Mouse (Mus musculus) hindbrain, postnatal 0 days (tissue): ENCODE measurements at regions not wholly inside any gene's neighbourhood (a gene's known extent, or its start where the extent isn't known, plus 50 kb on each side); places are given as distances from the start of the nearest gene placed in this dataset.
A peak's percentile ranks its signal among the peaks of the same experiment; 100 is the strongest.

ENCODE experiments used
- ATAC-seq: fragments of 200-750 bp; cut with Nextera tagmentation; 2 replicates; pipeline ENCODE4 v1.8.0; 2017; ENCODE audit warnings: mild to moderate bottlenecking, moderate TSS enrichment, moderate library complexity
- DNase-seq: peaks from one replicate; pipeline ENCODE4 v3.0.0-alpha.2; 2015; ENCODE audit warnings: low spot score
- H3K27ac ChIP-seq: fragments of 300-500 bp; sonication (generic); 2 replicates; pipeline ENCODE4 v1.5.1; 2014; ENCODE audit warnings: mild to moderate bottlenecking
- H3K27me3 ChIP-seq: fragments of 300-500 bp; sonication (generic); 2 replicates; pipeline ENCODE4 v1.6.1; 2014; ENCODE audit warnings: low read length, mixed read lengths; ENCODE audit not compliant: insufficient read depth
- H3K36me3 ChIP-seq: fragments of 300-500 bp; sonication (generic); 2 replicates; pipeline ENCODE4 v1.6.1; 2014; ENCODE audit warnings: low read length, mixed read lengths; ENCODE audit not compliant: insufficient read depth
- H3K4me1 ChIP-seq: fragments of 300-500 bp; sonication (generic); 2 replicates; pipeline ENCODE4 v1.6.1; 2014; ENCODE audit warnings: antibody characterized with exemption, low read length, mixed read lengths; ENCODE audit not compliant: insufficient read depth
- H3K4me2 ChIP-seq: fragments of 300-500 bp; sonication (generic); 2 replicates; pipeline ENCODE4 v1.6.1; 2014; ENCODE audit warnings: low read depth, mild to moderate bottlenecking, low read length, moderate library complexity, mixed read lengths
- H3K4me3 ChIP-seq: fragments of 300-500 bp; sonication (generic); 2 replicates; pipeline ENCODE4 v1.5.1; 2014; ENCODE audit warnings: low read length
- H3K9ac ChIP-seq: fragments of 300-500 bp; sonication (generic); replicated peaks from 2 replicates; pipeline ENCODE4 v1.6.1; 2014; ENCODE audit warnings: mild to moderate bottlenecking, low read length, moderate library complexity, mixed read lengths
- H3K9me3 ChIP-seq: fragments of 300-500 bp; sonication (generic); 2 replicates; pipeline ENCODE4 v1.6.1; 2016; ENCODE audit warnings: low read length, mixed read lengths
- CTCF ChIP-seq: IDR thresholded peaks from 2 replicates; pipeline ENCODE4 v1.5.1; 2016; ENCODE audit warnings: antibody characterized with exemption, control low read depth, low read depth
- WGBS: fragments of 180-500 bp; shearing (Covaris S2); extraction: QIAGEN DNeasy Blood & Tissue Kit; methylation state at CpG from one replicate; pipeline ENCODE4 v1.1.7; 2014; 5-methylcytosine and 5-hydroxymethylcytosine counted together

GRCm38 (mm10) chr15:87904436-87904835 is 360.3 kb downstream of the Fam19a5 start:
- ATAC-seq = no peak
- no peak overlapping the region for H3K4me2 ChIP-seq
- H3K27ac ChIP-seq = no peak overlapping the region
- H3K27me3 ChIP-seq = no peaks in the 10 kb centered on the region
- peaks cover 2% of the 10 kb centered on the region; the same call in 1 of the 2 replicates for H3K4me1 ChIP-seq
- no peak overlapping the region for H3K4me3 ChIP-seq
- no peak overlapping the region for H3K9ac ChIP-seq
- TF ChIP-seq CTCF = no peak
- WGBS = 72% methylated on average over 6 of the region's 6 CpGs
- no peaks in the 10 kb centered on the region for H3K36me3 ChIP-seq
- H3K9me3 ChIP-seq = no peaks in the 10 kb centered on the region
- no peak for DNase-seq

GRCm38 (mm10) chr15:87906310-87906709 is 362.2 kb downstream of the Fam19a5 start:
- no peak for TF ChIP-seq CTCF
- ATAC-seq (no peak), DNase-seq (no peak)
- 61% methylated on average over 5 of the region's 5 CpGs for WGBS
- Histone ChIP-seq H3K27ac (no peak overlapping the region), H3K4me1 (peaks cover 2% of the 10 kb centered on the region; the same call in 1 of the 2 replicates), H3K4me2 (no peak overlapping the region), H3K9ac (no peak overlapping the region), H3K27me3 (no peaks in the 10 kb centered on the region), H3K36me3 (no peaks in the 10 kb centered on the region), H3K4me3 (no peak overlapping the region), H3K9me3 (no peaks in the 10 kb centered on the region)

DNA sequence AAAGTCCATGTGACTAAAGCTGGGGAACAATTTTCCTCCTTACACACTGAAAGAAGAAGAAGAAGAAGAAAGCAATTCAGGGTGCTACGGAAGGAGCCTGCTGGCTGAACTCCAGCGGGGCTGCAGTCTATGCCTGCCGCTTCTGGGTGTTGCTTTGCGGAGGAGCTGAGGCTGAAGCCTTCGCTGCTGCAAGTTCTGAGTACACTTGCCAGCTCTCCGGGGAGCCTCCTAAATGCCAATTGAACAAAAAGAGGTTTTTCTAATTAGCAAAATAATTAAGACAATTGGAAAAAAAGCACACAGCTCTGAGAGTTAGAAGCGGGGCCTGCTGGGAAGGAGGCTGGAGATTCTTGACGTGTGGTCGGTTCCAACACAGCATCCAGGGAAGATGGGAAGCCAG is 378.0 kb downstream of the Fam19a5 start:
- Histone ChIP-seq H3K36me3 (no peaks in the 10 kb centered on the region), H3K4me2 (no peak overlapping the region), H3K4me3 (no peak overlapping the region), H3K9ac (no peak overlapping the region), H3K27me3 (no peaks in the 10 kb centered on the region), H3K9me3 (no peaks in the 10 kb centered on the region), H3K27ac (no peak overlapping the region), H3K4me1 (no peaks in the 10 kb centered on the region)
- no peak for TF ChIP-seq CTCF
- ATAC-seq (no peak), DNase-seq (peak; percentile 53)
- WGBS = 33% methylated on average over 9 of the region's 9 CpGs

DNA sequence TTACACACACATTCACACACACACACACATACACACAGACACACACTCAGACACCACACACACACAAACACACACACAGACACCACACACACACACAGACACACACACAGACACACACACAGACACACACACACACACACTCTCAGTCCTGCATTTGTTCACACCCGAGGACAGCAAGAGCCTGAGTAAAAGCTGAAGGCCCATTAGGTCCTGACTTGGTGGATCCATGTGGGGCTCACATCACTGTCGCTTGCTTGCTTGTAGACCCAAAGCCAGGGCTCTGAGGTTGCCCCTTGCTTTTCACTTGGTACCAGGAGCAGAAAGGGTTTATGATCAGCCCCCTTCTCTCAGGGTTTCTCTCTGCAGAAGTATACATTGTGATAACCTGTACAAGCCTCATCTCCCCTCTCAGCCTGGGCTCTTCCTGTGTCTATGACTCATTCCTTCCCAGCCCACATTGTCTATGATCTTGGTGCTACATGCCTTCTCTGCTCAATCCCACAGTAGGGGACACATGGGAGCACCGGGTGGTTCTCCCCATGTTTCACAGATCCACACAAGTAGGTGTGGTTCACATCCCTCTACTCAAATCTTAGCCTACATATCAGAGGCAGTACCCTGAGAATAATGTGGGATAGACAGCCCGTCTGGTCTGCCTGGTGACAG is 378.8 kb downstream of the Fam19a5 start:
- Histone ChIP-seq H3K9ac (no peak overlapping the region), H3K27me3 (no peaks in the 10 kb centered on the region), H3K27ac (no peak overlapping the region), H3K4me2 (no peak overlapping the region), H3K4me1 (no peaks in the 10 kb centered on the region), H3K36me3 (no peaks in the 10 kb centered on the region), H3K9me3 (no peaks in the 10 kb centered on the region), H3K4me3 (no peak overlapping the region)
- 84% methylated on average over 4 of the region's 4 CpGs for WGBS
- DNase-seq (no peak), ATAC-seq (no peak)
- no peak for TF ChIP-seq CTCF

DNA sequence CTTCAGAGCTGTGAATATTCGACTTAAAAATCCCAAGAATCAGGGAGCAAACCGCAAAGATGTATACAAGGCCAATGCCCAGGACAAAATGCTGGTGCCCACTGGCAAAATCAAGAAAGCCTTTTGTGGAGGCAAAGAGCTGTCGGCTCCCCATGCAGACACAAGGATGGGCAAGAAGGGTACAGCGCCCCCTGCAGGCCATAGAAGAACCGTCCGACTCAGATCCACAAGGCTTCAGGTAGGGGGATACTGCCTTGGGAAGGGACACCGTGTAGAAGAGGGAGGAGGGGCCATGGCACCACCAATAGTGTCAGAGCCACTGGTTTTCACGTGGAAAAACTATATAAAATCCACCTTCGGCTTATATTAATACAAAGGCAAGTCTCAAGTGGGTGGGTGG is 379.8 kb downstream of the Fam19a5 start:
- Histone ChIP-seq H3K4me3 (no peak overlapping the region), H3K36me3 (no peaks in the 10 kb centered on the region), H3K9me3 (no peaks in the 10 kb centered on the region), H3K4me2 (no peak overlapping the region), H3K9ac (no peak overlapping the region), H3K27ac (no peak overlapping the region), H3K27me3 (no peaks in the 10 kb centered on the region), H3K4me1 (no peaks in the 10 kb centered on the region)
- 42% methylated on average over 9 of the region's 9 CpGs for WGBS
- TF ChIP-seq CTCF = peak; percentile 56
- ATAC-seq = no peak
- DNase-seq = peak; percentile 40

DNA sequence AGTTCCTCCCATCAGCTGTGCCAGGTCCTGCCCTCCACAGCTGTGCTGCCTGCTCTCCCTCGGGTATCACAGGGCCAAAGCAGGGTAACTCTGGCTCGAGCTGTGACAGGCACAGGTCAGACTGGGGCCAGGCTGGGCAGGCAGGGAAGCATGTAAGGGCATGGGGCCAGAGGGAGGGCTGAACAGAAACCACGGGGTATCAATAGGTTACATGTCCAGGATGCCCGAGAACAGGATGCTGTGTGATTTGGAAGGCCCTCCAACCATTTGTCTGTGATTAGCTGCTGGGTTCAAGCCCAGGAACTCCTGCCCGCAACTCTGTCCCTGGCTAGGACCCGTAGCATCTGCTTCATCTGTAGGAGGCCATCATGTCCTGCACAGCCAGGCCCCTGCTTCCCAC is 391.9 kb downstream of the Fam19a5 start:
- WGBS = 62% methylated on average over 6 of the region's 6 CpGs
- H3K9me3 ChIP-seq = no peaks in the 10 kb centered on the region
- no peak for ATAC-seq

GRCm38 (mm10) chr15:87940837-87941236 is 396.7 kb downstream of the Fam19a5 start:
- Histone ChIP-seq H3K9me3 (no peaks in the 10 kb centered on the region), H3K4me2 (no peak overlapping the region), H3K27ac (no peak overlapping the region), H3K27me3 (no peaks in the 10 kb centered on the region), H3K9ac (no peak overlapping the region), H3K4me3 (no peak overlapping the region), H3K36me3 (no peaks in the 10 kb centered on the region), H3K4me1 (no peaks in the 10 kb centered on the region)
- peak; percentile 71 for TF ChIP-seq CTCF
- ATAC-seq (no peak), DNase-seq (peak; percentile 70)
- WGBS = 66% methylated on average over 3 of the region's 3 CpGs

More for the DNA sequence above, 391.9 kb downstream of the Fam19a5 start:
- Histone ChIP-seq H3K27ac (no peak overlapping the region), H3K4me3 (no peak overlapping the region), H3K36me3 (no peaks in the 10 kb centered on the region), H3K27me3 (no peaks in the 10 kb centered on the region), H3K4me1 (no peaks in the 10 kb centered on the region), H3K4me2 (no peak overlapping the region), H3K9ac (no peak overlapping the region)
- no peak for TF ChIP-seq CTCF
- DNase-seq = peak; percentile 24
